Mouse (Mus musculus): Measurements from ENCODE around the gene Flrt1.
A peak's percentile ranks its signal among the peaks of the same experiment; 100 is the strongest.

DNA sequence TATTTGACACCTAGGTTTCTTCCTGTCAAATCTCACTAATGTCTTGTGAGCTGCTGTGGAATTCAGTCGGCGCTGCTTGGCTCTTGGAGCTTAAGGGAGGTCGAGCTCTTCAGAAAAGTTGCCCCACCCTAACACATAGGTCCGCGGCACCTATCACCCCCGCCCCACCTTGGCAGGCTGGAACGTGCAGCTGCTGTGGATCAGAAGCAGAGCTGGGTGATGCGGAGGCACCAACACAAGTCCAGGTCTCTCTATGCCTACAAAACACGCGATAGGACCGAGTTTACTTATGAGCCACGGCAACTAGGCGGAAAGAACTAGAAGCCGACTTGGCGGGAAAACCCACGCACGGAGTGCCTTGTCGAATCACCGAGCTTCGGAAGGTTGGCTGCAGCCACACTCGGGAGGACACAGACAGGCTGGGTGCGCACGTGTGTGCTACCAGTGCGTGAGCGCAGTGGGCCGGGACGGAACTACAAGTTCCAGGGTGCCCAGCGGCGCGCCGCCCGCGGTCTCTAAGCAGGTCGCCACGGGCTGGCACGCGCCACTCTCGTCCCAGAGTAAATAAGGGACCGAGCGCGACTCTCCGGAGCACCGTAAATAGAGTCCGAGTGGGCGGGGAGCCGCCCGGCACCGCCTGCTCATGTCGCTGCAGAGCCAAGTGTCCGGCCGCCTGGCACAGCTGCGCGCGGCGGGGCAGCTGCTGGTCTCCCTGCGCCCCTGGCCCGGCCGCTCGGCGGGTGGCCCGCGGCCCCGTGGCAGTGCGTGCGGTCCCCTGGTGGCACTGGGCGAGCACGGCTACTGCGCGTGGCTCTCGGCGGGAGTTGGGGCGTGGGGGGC, 49.1 kb downstream of the Flrt1 start, which contains the start of gene Macrod1:
- TF ChIP-seq POLR2A (IDR thresholded peaks at IDR 0.05; ENCODE audit: borderline replicate concordance, control insufficient read depth, low read depth, low read length), result 0 out of 2 replicates have a peak, but pooled peaks have one; percentile 52
- TF ChIP-seq CTCF (IDR thresholded peaks at IDR 0.05; ENCODE audit: control insufficient read depth, insufficient read depth, low read length), result peak; percentile 22; the same call in 1 of the 2 replicates

All from bone marrow, adult 2 months (tissue).